Mouse (Mus musculus): ENCODE results near the gene Rnf126.

Rnf126 gene

GRCm38 (mm10) chr10:79792339-79793040, 25.7 kb upstream of the Rnf126 start:
- DNase-seq, result no peak

- DNase-seq, result no peak
These were observed 24.1 kb upstream of the Rnf126 start, which contains the start of gene Prss57 for GRCm38 (mm10) chr10:79790861-79791260. Gene Prss57, minus strand, starts transcription at chr10:79790961.

GRCm38 (mm10) chr10:79789581-79789980, 22.8 kb upstream of the Rnf126 start:
- no peak for DNase-seq

GRCm38 (mm10) chr10:79788386-79789158, 21.8 kb upstream of the Rnf126 start:
- peak; percentile 89 to 94 for DNase-seq

GRCm38 (mm10) chr10:79783920-79784800, 17.4 kb upstream of the Rnf126 start:
- peak; percentile 72 to 81 for DNase-seq

- DNase-seq, result no peak
These were observed 16.3 kb upstream of the Rnf126 start for GRCm38 (mm10) chr10:79783050-79783449.

- DNase-seq, result no peak
These were observed 15.2 kb upstream of the Rnf126 start for GRCm38 (mm10) chr10:79781956-79782355.

GRCm38 (mm10) chr10:79781139-79781538, 14.4 kb upstream of the Rnf126 start:
- peak; percentile 38 to 39 for DNase-seq

- peak; percentile 79 to 80 for DNase-seq
These were observed 13.9 kb upstream of the Rnf126 start for GRCm38 (mm10) chr10:79780664-79781015.

- peak; percentile 98 for DNase-seq
These were observed 13.3 kb upstream of the Rnf126 start for GRCm38 (mm10) chr10:79779784-79780663.

- DNase-seq, result no peak
These were observed 12.4 kb upstream of the Rnf126 start for GRCm38 (mm10) chr10:79779193-79779592.

GRCm38 (mm10) chr10:79778006-79778405, 11.3 kb upstream of the Rnf126 start:
- DNase-seq, result peak; percentile 82 to 88

GRCm38 (mm10) chr10:79777103-79777531, 10.4 kb upstream of the Rnf126 start, which contains the start of gene Fstl3:
Gene Fstl3, plus strand, starts transcription at chr10:79777272.
- no peak for DNase-seq

GRCm38 (mm10) chr10:79774486-79775279, 7.9 kb upstream of the Rnf126 start:
- DNase-seq, result peak in 1 of 2 experiments; percentile 39

GRCm38 (mm10) chr10:79773208-79773607, 6.5 kb upstream of the Rnf126 start:
- no peak for DNase-seq

GRCm38 (mm10) chr10:79772320-79772719, 5.6 kb upstream of the Rnf126 start:
- no peak for DNase-seq

- no peak for DNase-seq
These were observed 2.6 kb upstream of the Rnf126 start for GRCm38 (mm10) chr10:79769329-79769728.

GRCm38 (mm10) chr10:79768400-79768799, 1.6 kb upstream of the Rnf126 start:
- DNase-seq, result peak; percentile 91 to 94

- peak; percentile 99 for DNase-seq
These were observed 856 bp upstream of the Rnf126 start for GRCm38 (mm10) chr10:79767372-79768244.

- peak in 1 of 2 experiments; percentile 19 for DNase-seq
These were observed 698 bp downstream of the Rnf126 start for GRCm38 (mm10) chr10:79766001-79766507.
